In the genomic region with DNA sequence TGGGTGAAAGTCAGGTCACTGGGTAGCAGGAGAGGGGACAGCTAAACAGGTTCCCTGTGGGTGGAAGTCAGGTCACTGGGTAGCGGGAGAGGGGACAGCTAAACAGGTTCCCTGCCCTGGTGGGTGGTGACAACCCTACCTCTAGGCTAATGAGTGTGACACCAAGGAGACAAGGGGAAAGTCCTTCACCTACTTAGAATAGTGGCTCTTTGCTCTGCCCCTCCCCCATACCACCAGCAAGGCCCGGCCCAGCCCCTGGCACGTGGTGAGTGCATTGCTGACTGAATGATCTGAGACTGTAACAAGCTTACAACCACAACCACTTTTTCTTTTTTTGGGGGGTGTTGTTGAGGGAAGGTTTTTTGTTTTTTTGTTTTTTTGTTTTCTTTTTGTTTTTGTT, we compare ENCODE assay signal across 17 mouse cellular contexts. TPM values are rescaled to one million over a fixed set of nuclear protein-coding genes. Genes with fewer than 3 reads are reported as not detected.
DNase-seq lines count a peak whose midpoint lies in the region; ATAC-seq and TF ChIP-seq lines count a peak whose summit lies in the region.
"Had no signal": no experiment of that assay in that cellular context is flagged by ENCODE, and none has a peak within 500 bp of the region (broad histone marks: within the 10 kb centered on the region; RNA-seq: fewer than 3 reads in every experiment).

No protein-coding gene starts in this region.

- H3K36me3 ChIP-seq in embryonic facial prominence, embryonic 11.5 days (replicated peaks; ENCODE audit: control insufficient read depth, insufficient read depth, low read depth, low read length), result no peaks in the 10 kb centered on the region
- H3K36me3 ChIP-seq in embryonic facial prominence, embryonic 10.5 days (replicated peaks), result peaks cover 48% of the 10 kb centered on the region
- peaks cover 58% of the 10 kb centered on the region for H3K36me3 ChIP-seq in neural tube, embryonic 13.5 days
- H3K36me3 ChIP-seq in neural tube, embryonic 15.5 days, result peaks cover 36% of the 10 kb centered on the region
- no peaks in the 10 kb centered on the region for H3K36me3 ChIP-seq in intestine, embryonic 14.5 days (ENCODE audit: control insufficient read depth, insufficient read depth, low read length)
- no peaks in the 10 kb centered on the region for H3K36me3 ChIP-seq in liver, embryonic 16.5 days (ENCODE audit: control insufficient read depth, insufficient read depth)

- WGBS in embryonic facial prominence, embryonic 11.5 days, result 43% methylated on average over 3 of the region's 3 CpGs
- 36% methylated on average over 3 of the region's 3 CpGs for WGBS in embryonic facial prominence, embryonic 10.5 days
- 43% methylated on average over 3 of the region's 3 CpGs for WGBS in neural tube, embryonic 13.5 days
- 38% methylated on average over 3 of the region's 3 CpGs for WGBS in neural tube, embryonic 15.5 days
- WGBS in intestine, embryonic 14.5 days, result 32% methylated on average over 3 of the region's 3 CpGs
- WGBS in liver, embryonic 16.5 days (ENCODE audit: insufficient replicate concordance), result 35% methylated on average over 3 of the region's 3 CpGs
- WGBS in cerebellum, adult 2 months, result 51% methylated on average over 3 of the region's 3 CpGs

- ATAC-seq in embryonic facial prominence, embryonic 11.5 days (replicated peaks; ENCODE audit: insufficient number of reproducible peaks, low FRiP score, low TSS enrichment, low read depth), result no peak
- peak; percentile 10; the same call in 1 of the 2 replicates for ATAC-seq in neural tube, embryonic 13.5 days (ENCODE audit: low read depth)
- no peak for ATAC-seq in neural tube, embryonic 15.5 days (ENCODE audit: low FRiP score)
- 0 out of 2 replicates have a peak, but pooled peaks have one; percentile 17 for ATAC-seq in intestine, embryonic 14.5 days (replicated peaks; ENCODE audit: low FRiP score, low TSS enrichment, low read depth)
- peak; percentile 10; the same call in 1 of the 2 replicates for ATAC-seq in liver, embryonic 16.5 days (ENCODE audit: low read depth)

- no peak for DNase-seq in embryonic facial prominence, embryonic 11.5 days (ENCODE audit: low spot score)
- DNase-seq in embryonic facial prominence, embryonic 10.5 days (ENCODE audit: low spot score), result no peak
- DNase-seq in intestine, embryonic 14.5 days (ENCODE audit: low spot score), result peak; percentile 56
- no peak for DNase-seq in cerebellum, adult 9-11 months
- no peak for DNase-seq in cerebellum, adult 2 months
- DNase-seq: gastrocnemius, postnatal 25 days; heart, postnatal 36 days; left cerebral cortex, postnatal 4 days; lung, postnatal 4 days had no signal

- H3K27ac ChIP-seq in embryonic facial prominence, embryonic 11.5 days (replicated peaks; ENCODE audit: low read depth, low read length), result no peak overlapping the region
- no peak overlapping the region for H3K27ac ChIP-seq in embryonic facial prominence, embryonic 10.5 days (replicated peaks)
- H3K27ac ChIP-seq in neural tube, embryonic 13.5 days (replicated peaks), result no peak overlapping the region
- no peak overlapping the region for H3K27ac ChIP-seq in neural tube, embryonic 15.5 days (replicated peaks)
- H3K27ac ChIP-seq in intestine, embryonic 14.5 days (ENCODE audit: low read depth), result no peak overlapping the region
- H3K27ac ChIP-seq in liver, embryonic 16.5 days (ENCODE audit: low read length), result peak overlapping the region; percentile 95
- no peak overlapping the region for H3K27ac ChIP-seq in cerebellum, adult 2 months (ENCODE audit: insufficient read depth, low read length)
- H3K27ac ChIP-seq: forebrain, embryonic 12.5 days had no signal

- H3K9me3 ChIP-seq in embryonic facial prominence, embryonic 11.5 days (replicated peaks; ENCODE audit: control insufficient read depth, low read length), result no peaks in the 10 kb centered on the region
- no peaks in the 10 kb centered on the region for H3K9me3 ChIP-seq in embryonic facial prominence, embryonic 10.5 days
- H3K9me3 ChIP-seq in neural tube, embryonic 13.5 days, result no peaks in the 10 kb centered on the region
- H3K9me3 ChIP-seq in neural tube, embryonic 15.5 days (replicated peaks), result no peaks in the 10 kb centered on the region
- H3K9me3 ChIP-seq in intestine, embryonic 14.5 days (ENCODE audit: control insufficient read depth, low read length), result no peaks in the 10 kb centered on the region
- no peaks in the 10 kb centered on the region for H3K9me3 ChIP-seq in liver, embryonic 16.5 days (replicated peaks; ENCODE audit: control insufficient read depth, low read length)
- H3K9me3 ChIP-seq: forebrain, embryonic 12.5 days had no signal

- H3K4me2 ChIP-seq in embryonic facial prominence, embryonic 11.5 days (ENCODE audit: low read depth, low read length), result peak overlapping the region; percentile 8; the same call in 1 of the 2 replicates
- no peak overlapping the region for H3K4me2 ChIP-seq in neural tube, embryonic 13.5 days
- H3K4me2 ChIP-seq in neural tube, embryonic 15.5 days, result no peak overlapping the region
- H3K4me2 ChIP-seq in intestine, embryonic 14.5 days (ENCODE audit: low read length), result no peak overlapping the region
- H3K4me2 ChIP-seq in liver, embryonic 16.5 days (ENCODE audit: low read depth, low read length), result peak overlapping the region; percentile 56
- H3K4me2 ChIP-seq: forebrain, embryonic 12.5 days had no signal

- TF ChIP-seq CTCF in cerebellum, adult 2 months (IDR thresholded peaks at IDR 0.05; ENCODE audit: borderline replicate concordance, insufficient read depth, low read depth, low read length), result no peak

- no peak overlapping the region for H3K4me3 ChIP-seq in embryonic facial prominence, embryonic 11.5 days (ENCODE audit: low read depth, low read length)
- H3K4me3 ChIP-seq in embryonic facial prominence, embryonic 10.5 days, result no peak overlapping the region
- no peak overlapping the region for H3K4me3 ChIP-seq in neural tube, embryonic 13.5 days
- H3K4me3 ChIP-seq in neural tube, embryonic 15.5 days (replicated peaks), result no peak overlapping the region
- no peak overlapping the region for H3K4me3 ChIP-seq in intestine, embryonic 14.5 days (ENCODE audit: low read depth, low read length)
- peak overlapping the region; percentile 60 for H3K4me3 ChIP-seq in liver, embryonic 16.5 days (ENCODE audit: low read depth, low read length)
- no peak overlapping the region for H3K4me3 ChIP-seq in cerebellum, adult 2 months (replicated peaks; ENCODE audit: insufficient read depth, low read depth, low read length)
- H3K4me3 ChIP-seq: forebrain, embryonic 12.5 days had no signal

- no peaks in the 10 kb centered on the region for H3K27me3 ChIP-seq in embryonic facial prominence, embryonic 11.5 days (ENCODE audit: control insufficient read depth, insufficient read depth, low read length)
- H3K27me3 ChIP-seq in embryonic facial prominence, embryonic 10.5 days (replicated peaks; ENCODE audit: low read depth, poor library complexity, severe bottlenecking), result peaks cover 6% of the 10 kb centered on the region
- H3K27me3 ChIP-seq in neural tube, embryonic 13.5 days, result no peaks in the 10 kb centered on the region
- H3K27me3 ChIP-seq in neural tube, embryonic 15.5 days (replicated peaks), result no peaks in the 10 kb centered on the region
- H3K27me3 ChIP-seq in intestine, embryonic 14.5 days (replicated peaks; ENCODE audit: control insufficient read depth, insufficient read depth, low read length), result no peaks in the 10 kb centered on the region
- H3K27me3 ChIP-seq in liver, embryonic 16.5 days (ENCODE audit: control insufficient read depth, insufficient read depth, low read depth, low read length), result peaks cover 4% of the 10 kb centered on the region
- H3K27me3 ChIP-seq in cerebellum, adult 2 months (ENCODE audit: control insufficient read depth, insufficient read depth, low read length), result no peaks in the 10 kb centered on the region
- H3K27me3 ChIP-seq: forebrain, embryonic 12.5 days had no signal

- no peak overlapping the region for H3K9ac ChIP-seq in embryonic facial prominence, embryonic 11.5 days (replicated peaks; ENCODE audit: low read length)
- H3K9ac ChIP-seq in neural tube, embryonic 13.5 days, result no peak overlapping the region
- no peak overlapping the region for H3K9ac ChIP-seq in neural tube, embryonic 15.5 days (replicated peaks)
- no peak overlapping the region for H3K9ac ChIP-seq in intestine, embryonic 14.5 days (ENCODE audit: low read length)
- H3K9ac ChIP-seq in liver, embryonic 16.5 days (ENCODE audit: low read depth, low read length), result peak overlapping the region; percentile 56
- H3K9ac ChIP-seq: forebrain, embryonic 12.5 days had no signal

- H3K4me1 ChIP-seq in embryonic facial prominence, embryonic 11.5 days (ENCODE audit: control insufficient read depth, insufficient read depth, low read length), result no peaks in the 10 kb centered on the region
- peaks cover 20% of the 10 kb centered on the region for H3K4me1 ChIP-seq in embryonic facial prominence, embryonic 10.5 days
- no peaks in the 10 kb centered on the region for H3K4me1 ChIP-seq in neural tube, embryonic 13.5 days (replicated peaks)
- no peaks in the 10 kb centered on the region for H3K4me1 ChIP-seq in neural tube, embryonic 15.5 days
- H3K4me1 ChIP-seq in intestine, embryonic 14.5 days (replicated peaks; ENCODE audit: control insufficient read depth, insufficient read depth, low read length), result no peaks in the 10 kb centered on the region
- H3K4me1 ChIP-seq in liver, embryonic 16.5 days (ENCODE audit: control insufficient read depth, low read depth, low read length), result peaks cover 26% of the 10 kb centered on the region
- H3K4me1 ChIP-seq in cerebellum, adult 2 months (ENCODE audit: control insufficient read depth, insufficient read depth, low read length), result no peaks in the 10 kb centered on the region
- H3K4me1 ChIP-seq: forebrain, embryonic 12.5 days had no signal

- no peak for TF ChIP-seq POLR2A in cerebellum, adult 2 months (IDR thresholded peaks at IDR 0.05; ENCODE audit: borderline replicate concordance, insufficient read depth, low read length)

RNA-seq across cellular contexts. Expression of a gene that starts 27.2 kb away (rescaled TPM):
- 82.7 and 98.5 TPM in 2 replicates for polyA plus RNA-seq in embryonic facial prominence, embryonic 11.5 days (2014; fragmentation: Nextera tagmentation; extraction: Ambion mirVana)
- 43.6 and 60.0 TPM in 2 replicates for polyA plus RNA-seq in embryonic facial prominence, embryonic 10.5 days (2016; fragmentation: Nextera tagmentation; extraction: Ambion mirVana)
- polyA plus RNA-seq in neural tube, embryonic 13.5 days (2015; fragmentation: Nextera tagmentation; extraction: Ambion mirVana), result 53.5 and 60.1 TPM in 2 replicates
- polyA plus RNA-seq in neural tube, embryonic 15.5 days (2015; fragmentation: Nextera tagmentation; extraction: Ambion mirVana), result 28.7 and 29.1 TPM in 2 replicates
- polyA plus RNA-seq in intestine, embryonic 14.5 days (2014; fragmentation: Nextera tagmentation; extraction: Ambion mirVana), result 24.1 and 25.3 TPM in 2 replicates
- polyA plus RNA-seq in liver, embryonic 16.5 days (2015; fragmentation: Nextera tagmentation; extraction: Ambion mirVana), result 0.76 and 1.3 TPM in 2 replicates
- 39.6 and 46.5 TPM in 2 replicates for polyA plus RNA-seq in cerebellum, adult 2 months (2012; rRNA removed)

RNA-seq across cellular contexts. Expression of a gene that starts 29.6 kb away (rescaled TPM):
- not detected in 2 replicates for polyA plus RNA-seq in embryonic facial prominence, embryonic 11.5 days (2014; fragmentation: Nextera tagmentation; extraction: Ambion mirVana)
- polyA plus RNA-seq in embryonic facial prominence, embryonic 10.5 days (2016; fragmentation: Nextera tagmentation; extraction: Ambion mirVana), result not detected in 2 replicates
- not detected in 2 replicates for polyA plus RNA-seq in neural tube, embryonic 13.5 days (2015; fragmentation: Nextera tagmentation; extraction: Ambion mirVana)
- polyA plus RNA-seq in neural tube, embryonic 15.5 days (2015; fragmentation: Nextera tagmentation; extraction: Ambion mirVana), result not detected in 2 replicates
- polyA plus RNA-seq in intestine, embryonic 14.5 days (2014; fragmentation: Nextera tagmentation; extraction: Ambion mirVana), result not detected in 2 replicates
- not detected in 2 replicates for polyA plus RNA-seq in liver, embryonic 16.5 days (2015; fragmentation: Nextera tagmentation; extraction: Ambion mirVana)
- 0.33 and 0.67 TPM in 2 replicates for polyA plus RNA-seq in cerebellum, adult 2 months (2012; rRNA removed)
- polyA plus RNA-seq: C2C12; cortical plate, adult 2 months; forebrain, embryonic 12.5 days; spleen, adult 2 months had no signal

RNA-seq across cellular contexts. Expression of a gene that starts 56.6 kb away (rescaled TPM):
- 12.4 and 15.9 TPM in 2 replicates for polyA plus RNA-seq in embryonic facial prominence, embryonic 11.5 days (2014; fragmentation: Nextera tagmentation; extraction: Ambion mirVana)
- polyA plus RNA-seq in embryonic facial prominence, embryonic 10.5 days (2016; fragmentation: Nextera tagmentation; extraction: Ambion mirVana), result 15.6 and 16.2 TPM in 2 replicates
- polyA plus RNA-seq in neural tube, embryonic 13.5 days (2015; fragmentation: Nextera tagmentation; extraction: Ambion mirVana), result 136 and 150 TPM in 2 replicates
- polyA plus RNA-seq in neural tube, embryonic 15.5 days (2015; fragmentation: Nextera tagmentation; extraction: Ambion mirVana), result 226 and 288 TPM in 2 replicates
- 5.5 and 6.6 TPM in 2 replicates for polyA plus RNA-seq in intestine, embryonic 14.5 days (2014; fragmentation: Nextera tagmentation; extraction: Ambion mirVana)
- 3.0 and 5.4 TPM in 2 replicates for polyA plus RNA-seq in liver, embryonic 16.5 days (2015; fragmentation: Nextera tagmentation; extraction: Ambion mirVana)
- polyA plus RNA-seq in cerebellum, adult 2 months (2012; rRNA removed), result 196 and 220 TPM in 2 replicates

RNA-seq across cellular contexts. Expression of a gene that starts 56.7 kb away (rescaled TPM):
- 0.46 TPM in 1 of 2 replicates, not detected in the other for polyA plus RNA-seq in embryonic facial prominence, embryonic 11.5 days (2014; fragmentation: Nextera tagmentation; extraction: Ambion mirVana)
- polyA plus RNA-seq in embryonic facial prominence, embryonic 10.5 days (2016; fragmentation: Nextera tagmentation; extraction: Ambion mirVana), result 0.77 TPM in 1 of 2 replicates, not detected in the other
- 0.71 TPM in 1 of 2 replicates, not detected in the other for polyA plus RNA-seq in neural tube, embryonic 13.5 days (2015; fragmentation: Nextera tagmentation; extraction: Ambion mirVana)
- polyA plus RNA-seq in neural tube, embryonic 15.5 days (2015; fragmentation: Nextera tagmentation; extraction: Ambion mirVana), result 1.3 and 1.6 TPM in 2 replicates
- polyA plus RNA-seq in intestine, embryonic 14.5 days (2014; fragmentation: Nextera tagmentation; extraction: Ambion mirVana), result not detected in 2 replicates
- polyA plus RNA-seq in liver, embryonic 16.5 days (2015; fragmentation: Nextera tagmentation; extraction: Ambion mirVana), result not detected in 2 replicates
- polyA plus RNA-seq in cerebellum, adult 2 months (2012; rRNA removed), result 1.6 and 1.7 TPM in 2 replicates
- polyA plus RNA-seq: C2C12; forebrain, embryonic 12.5 days; spleen, adult 2 months; thymus, postnatal 0 days had no signal

Comparison
In these comparisons a context has a peak if more than half of its experiments do, and no peak if none do; other contexts are left out.
1. ATAC-seq: peak in neural tube, embryonic 13.5 days (single experiment), intestine, embryonic 14.5 days (single experiment) and liver, embryonic 16.5 days (single experiment); none in embryonic facial prominence, embryonic 11.5 days (single experiment) and neural tube, embryonic 15.5 days (single experiment).
2. H3K4me2 ChIP-seq: peak in embryonic facial prominence, embryonic 11.5 days (single experiment) and liver, embryonic 16.5 days (single experiment); none in neural tube, embryonic 13.5 days (single experiment), neural tube, embryonic 15.5 days (single experiment) and intestine, embryonic 14.5 days (single experiment).
3. RNA of a gene that starts 27.2 kb away (polyA plus RNA-seq): 82.7 to 98.5 TPM in embryonic facial prominence, embryonic 11.5 days, 43.6 to 60.0 TPM in embryonic facial prominence, embryonic 10.5 days, 53.5 to 60.1 TPM in neural tube, embryonic 13.5 days, 39.6 to 46.5 TPM in cerebellum, adult 2 months, 28.7 to 29.1 TPM in neural tube, embryonic 15.5 days and 24.1 to 25.3 TPM in intestine, embryonic 14.5 days; 0.76 to 1.3 TPM in liver, embryonic 16.5 days; every median in the first group is over 10 times any median in the second.